Mouse (Mus musculus) cerebellum, adult 2 months (tissue): ENCODE measurements at regions not wholly inside any gene's neighbourhood (a gene's known extent, or its start where the extent isn't known, plus 50 kb on each side); places are given as distances from the start of the nearest gene placed in this dataset.

Experiments used
- DNase-seq, 2 experiments: peaks; one replicate each; pipeline ENCODE4 v3.0.0; 2021
- H3K27ac ChIP-seq: fragments of 200-500 bp; 2 replicates; pipeline ENCODE4 v1.5.1; 2012; ENCODE audit warnings: low read length, control low read depth, inconsistent platforms; ENCODE audit not compliant: insufficient read depth
- H3K27me3 ChIP-seq: fragments of 200-500 bp; 2 replicates; pipeline ENCODE4 v1.6.1; 2012; ENCODE audit warnings: inconsistent platforms, mild to moderate bottlenecking, low read length, moderate library complexity; ENCODE audit not compliant: control insufficient read depth, insufficient read depth
- H3K4me1 ChIP-seq: fragments of 200-500 bp; 2 replicates; pipeline ENCODE4 v1.6.1; 2011; ENCODE audit warnings: low read length; ENCODE audit not compliant: control insufficient read depth, insufficient read depth
- H3K4me3 ChIP-seq: fragments of 200-500 bp; replicated peaks from 2 replicates; pipeline ENCODE3; 2011; ENCODE audit warnings: mild to moderate bottlenecking, low read depth, low read length, control low read depth; ENCODE audit not compliant: insufficient read depth
- CTCF ChIP-seq: fragments of 200-500 bp; IDR thresholded peaks from 2 replicates; pipeline ENCODE4 v1.5.1; 2011; ENCODE audit warnings: low read depth, mild to moderate bottlenecking, control low read depth, low read length, moderate library complexity, borderline replicate concordance; ENCODE audit not compliant: insufficient read depth
- POLR2A ChIP-seq: fragments of 200-500 bp; IDR thresholded peaks from 2 replicates; pipeline ENCODE4 v1.6.1; 2011; ENCODE audit warnings: low read length, control low read depth, borderline replicate concordance; ENCODE audit not compliant: insufficient read depth
- WGBS: fragments of 180-500 bp; shearing (Covaris S2); methylation state at CpG from one replicate; pipeline ENCODE4 v1.1.7; 2018; 5-methylcytosine and 5-hydroxymethylcytosine counted together

GRCm38 (mm10) chr1:177623735-177624134 lies 105.9 kb upstream of the 1700016C15Rik start:
- DNase-seq: no peak
- Histone ChIP-seq H3K27me3 (no peaks in the 10 kb centered on the region), H3K4me3 (no peak overlapping the region), H3K4me1 (peaks cover 9% of the 10 kb centered on the region), H3K27ac (no peak overlapping the region)
- 83% methylated on average over 6 of the region's 6 CpGs for WGBS
- TF ChIP-seq POLR2A: no peak
- no peak for TF ChIP-seq CTCF

- no peak overlapping the region for H3K27ac ChIP-seq
- WGBS: 98% methylated on average over 4 of the region's 4 CpGs
- no peak for DNase-seq
- H3K4me1 ChIP-seq: peaks cover 5% of the 10 kb centered on the region
- no peaks in the 10 kb centered on the region for H3K27me3 ChIP-seq
- no peak overlapping the region for H3K4me3 ChIP-seq
- no peak for TF ChIP-seq POLR2A
- no peak for TF ChIP-seq CTCF
Measured at GRCm38 (mm10) chr1:177627814-177628213, 101.8 kb upstream of the 1700016C15Rik start.

DNA sequence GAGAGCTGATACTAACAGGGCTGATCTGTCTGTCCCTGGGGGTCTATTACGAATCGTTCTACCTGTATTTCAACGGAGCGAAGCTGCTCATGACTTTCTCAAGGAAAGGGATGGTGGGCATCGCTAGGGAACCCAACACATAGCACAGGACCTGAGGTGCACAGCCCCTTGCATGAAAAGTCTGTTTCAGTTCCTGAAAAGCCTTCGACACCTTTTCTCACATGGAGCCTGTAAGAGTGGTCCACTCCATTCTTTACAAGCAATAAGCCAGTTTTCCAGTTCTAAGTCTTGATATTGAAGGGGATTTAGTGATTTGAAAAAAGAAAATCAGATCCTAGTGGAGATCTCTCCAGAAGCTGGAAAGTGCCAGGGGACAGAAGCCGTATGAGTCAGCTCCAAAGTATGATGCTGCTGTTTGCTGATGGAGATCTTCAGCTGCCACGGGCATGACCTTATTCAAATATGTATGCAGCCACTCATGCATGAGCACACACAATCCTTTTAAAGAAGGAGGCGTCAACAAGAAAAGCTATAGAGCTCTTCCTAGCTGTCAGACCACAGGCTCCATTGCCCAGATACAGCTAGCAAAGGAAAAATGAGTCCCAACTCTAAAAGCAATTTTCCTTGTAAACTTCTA lies 95.5 kb upstream of the 1700016C15Rik start:
- no peaks in the 10 kb centered on the region for H3K4me1 ChIP-seq
- no peak for DNase-seq
- H3K27me3 ChIP-seq: no peaks in the 10 kb centered on the region
- no peak overlapping the region for H3K27ac ChIP-seq
- TF ChIP-seq CTCF: no peak
- no peak for TF ChIP-seq POLR2A
- no peak overlapping the region for H3K4me3 ChIP-seq
- 85% methylated on average over 9 of the region's 9 CpGs for WGBS

- Histone ChIP-seq H3K27me3 (no peaks in the 10 kb centered on the region), H3K4me1 (no peaks in the 10 kb centered on the region), H3K4me3 (no peak overlapping the region), H3K27ac (no peak overlapping the region)
- WGBS: 89% methylated on average over 9 of the region's 9 CpGs
- TF ChIP-seq CTCF (no peak), POLR2A (no peak)
- DNase-seq: no peak
Measured at GRCm38 (mm10) chr1:177637061-177637460, 92.6 kb upstream of the 1700016C15Rik start.

DNA sequence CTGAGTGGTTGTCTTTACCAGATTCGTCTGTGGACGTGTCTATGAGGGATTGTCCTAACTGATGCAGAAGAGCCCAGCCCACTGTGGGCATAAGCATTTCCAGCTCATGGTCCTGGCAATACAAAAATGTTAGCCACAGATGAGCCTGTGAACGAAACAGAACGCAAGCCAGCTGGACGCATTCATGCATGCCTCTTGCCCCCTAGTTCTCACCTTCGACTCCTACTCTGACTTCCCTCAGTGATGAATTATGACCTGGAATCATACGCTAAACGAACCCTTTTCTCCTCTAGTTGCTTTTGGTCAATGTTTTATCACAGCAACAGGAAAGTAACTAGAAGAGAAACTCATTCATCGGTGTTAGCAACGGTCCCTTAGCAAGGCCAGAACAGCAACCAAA lies 91.2 kb upstream of the 1700016C15Rik start:
- Histone ChIP-seq H3K4me3 (no peak overlapping the region), H3K27me3 (no peaks in the 10 kb centered on the region), H3K27ac (no peak overlapping the region), H3K4me1 (peaks cover 8% of the 10 kb centered on the region)
- TF ChIP-seq CTCF (no peak), POLR2A (no peak)
- WGBS: 90% methylated on average over 10 of the region's 10 CpGs
- no peak for DNase-seq

- H3K27me3 ChIP-seq: no peaks in the 10 kb centered on the region
- H3K4me1 ChIP-seq: peaks cover 13% of the 10 kb centered on the region
- no peak for TF ChIP-seq CTCF
- no peak for TF ChIP-seq POLR2A
- H3K27ac ChIP-seq: no peak overlapping the region
- no peak for DNase-seq
- H3K4me3 ChIP-seq: no peak overlapping the region
- WGBS: 71% methylated on average over 20 of the region's 20 CpGs
Measured at GRCm38 (mm10) chr1:177639931-177640846, 89.4 kb upstream of the 1700016C15Rik start.

DNA sequence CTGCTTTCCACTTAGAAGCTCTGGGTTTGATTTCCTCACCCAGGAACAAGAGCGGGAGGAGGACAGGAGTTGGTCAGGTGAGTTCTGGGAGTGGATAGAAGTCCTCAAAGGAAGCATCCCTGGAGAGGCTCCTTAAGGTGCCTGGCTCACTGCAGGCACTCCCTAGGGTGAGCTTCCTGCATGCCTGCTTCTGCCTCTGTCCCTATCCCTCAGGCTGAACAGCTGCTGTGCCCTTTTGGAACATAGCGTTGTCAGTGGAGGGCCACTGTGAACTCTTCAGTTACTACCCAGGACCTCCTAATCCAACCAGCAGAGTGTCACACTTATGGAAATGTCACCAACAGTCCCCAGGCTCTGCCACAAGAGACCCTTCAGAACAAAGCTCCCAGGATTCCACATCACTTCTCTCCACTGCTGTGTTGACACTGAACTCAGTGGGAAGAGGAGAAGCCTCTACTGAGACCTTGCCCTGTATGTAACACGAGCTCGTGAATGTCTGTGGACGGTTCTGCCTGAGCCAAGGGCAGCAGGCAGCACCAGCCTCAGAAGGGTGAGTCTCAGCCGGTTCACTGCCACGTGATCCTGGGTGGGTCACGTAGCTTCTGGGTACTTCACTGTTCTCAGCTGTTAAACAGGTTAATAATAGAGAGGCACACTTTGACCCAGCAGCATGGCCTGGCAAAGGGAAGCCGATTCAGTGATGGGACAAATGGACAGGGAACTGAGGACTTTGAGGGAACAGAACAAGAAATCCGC lies 86.7 kb upstream of the 1700016C15Rik start:
- DNase-seq: no peak
- H3K27me3 ChIP-seq: no peaks in the 10 kb centered on the region
- peaks cover 20% of the 10 kb centered on the region for H3K4me1 ChIP-seq
- no peak overlapping the region for H3K4me3 ChIP-seq
- TF ChIP-seq POLR2A (no peak), CTCF (no peak)
- 70% methylated on average over 10 of the region's 10 CpGs for WGBS
- no peak overlapping the region for H3K27ac ChIP-seq
